Mouse (Mus musculus) liver, embryonic 15.5 days (tissue): Measurements from ENCODE around the gene Il17rd. TPM values are rescaled to one million over a fixed set of nuclear protein-coding genes. Genes with fewer than 3 reads are reported as not detected.
A peak's percentile ranks its signal among the peaks of the same experiment; 100 is the strongest.

Source experiments
- ATAC-seq: fragments of 200-750 bp; cut with Nextera tagmentation; 2 replicates; pipeline ENCODE4 v1.8.0; 2017; ENCODE audit warnings: moderate number of reproducible peaks, mild to moderate bottlenecking, moderate library complexity; ENCODE audit not compliant: insufficient read depth
- H3K27ac ChIP-seq: fragments of 300-500 bp; sonication (generic); replicated peaks from 2 replicates; pipeline ENCODE4 v1.5.1; 2015; ENCODE audit warnings: mild to moderate bottlenecking, inconsistent platforms
- H3K27me3 ChIP-seq: fragments of 300-500 bp; sonication (generic); 2 replicates; pipeline ENCODE4 v1.6.1; 2015; ENCODE audit warnings: mild to moderate bottlenecking, inconsistent platforms
- H3K36me3 ChIP-seq: fragments of 300-500 bp; sonication (generic); replicated peaks from 2 replicates; pipeline ENCODE4 v1.6.1; 2015; ENCODE audit warnings: moderate library complexity, mild to moderate bottlenecking, inconsistent platforms
- H3K4me1 ChIP-seq: fragments of 300-500 bp; sonication (generic); replicated peaks from 2 replicates; pipeline ENCODE4 v1.6.1; 2015; ENCODE audit warnings: inconsistent platforms
- H3K4me2 ChIP-seq: fragments of 300-500 bp; sonication (generic); 2 replicates; pipeline ENCODE4 v1.6.1; 2015; ENCODE audit warnings: moderate library complexity, mild to moderate bottlenecking, inconsistent platforms
- H3K4me3 ChIP-seq: fragments of 300-500 bp; sonication (generic); replicated peaks from 2 replicates; pipeline ENCODE4 v1.5.1; 2015; ENCODE audit warnings: mild to moderate bottlenecking, inconsistent platforms
- H3K9ac ChIP-seq: fragments of 300-500 bp; sonication (generic); 2 replicates; pipeline ENCODE4 v1.6.1; 2015; ENCODE audit warnings: moderate library complexity, mild to moderate bottlenecking, inconsistent platforms
- H3K9me3 ChIP-seq: fragments of 300-500 bp; sonication (generic); replicated peaks from 2 replicates; pipeline ENCODE4 v1.6.1; 2016; ENCODE audit warnings: inconsistent platforms
- WGBS: fragments of 180-500 bp; shearing (Covaris S2); methylation state at CpG from one replicate; pipeline ENCODE4 v1.1.7; 2015; ENCODE audit warnings: mixed read lengths; ENCODE audit not compliant: insufficient replicate concordance; 5-methylcytosine and 5-hydroxymethylcytosine counted together
- polyA plus RNA-seq: library from polyadenylated mRNA; unstranded; fragments of >200 nt; fragmentation: Nextera tagmentation; extraction: Ambion mirVana; gene quantifications from 2 replicates; pipeline ENCODE4 v1.2.1, GENCODE M21; 2015

Il17rd gene
- 0.14 and 0.16 TPM in 2 replicates for polyA plus RNA-seq

GRCm38 (mm10) chr14:27038783-27039182 lies at the start of gene Il17rd:
Gene Il17rd, plus strand, starts transcription at chr14:27038941.
- peak; percentile 61 for ATAC-seq
- no peaks in the 10 kb centered on the region for H3K9me3 ChIP-seq
- no peaks in the 10 kb centered on the region for H3K36me3 ChIP-seq
- peak within 1 kb of the TSS; percentile 62 for H3K4me3 ChIP-seq
- H3K27ac ChIP-seq = no peak within 1 kb of the TSS
- H3K9ac ChIP-seq = 0 out of 2 replicates have a peak within 1 kb of the TSS, but pooled peaks have one; percentile 11
- peaks cover 75% of the 10 kb centered on the region for H3K27me3 ChIP-seq
- under 1% methylated on average over 29 of the region's 29 CpGs for WGBS
- peak within 1 kb of the TSS; percentile 81 for H3K4me2 ChIP-seq
- H3K4me1 ChIP-seq = peaks cover 6% of the 10 kb centered on the region

GRCm38 (mm10) chr14:26991622-26992021 lies 47.1 kb upstream of the Il17rd start:
- 77% methylated on average over 18 of the region's 18 CpGs for WGBS
- no peaks in the 10 kb centered on the region for H3K36me3 ChIP-seq

GRCm38 (mm10) chr14:26993427-26993826 lies 45.3 kb upstream of the Il17rd start:
- H3K36me3 ChIP-seq = no peaks in the 10 kb centered on the region
- H3K4me2 ChIP-seq = no peak overlapping the region
- no peak for ATAC-seq
- H3K27ac ChIP-seq = no peak overlapping the region
- H3K4me3 ChIP-seq = no peak overlapping the region
- no peaks in the 10 kb centered on the region for H3K27me3 ChIP-seq
- WGBS = 41% methylated on average over 3 of the region's 3 CpGs
- H3K4me1 ChIP-seq = peaks cover 10% of the 10 kb centered on the region
- no peak overlapping the region for H3K9ac ChIP-seq
- no peaks in the 10 kb centered on the region for H3K9me3 ChIP-seq

More at GRCm38 (mm10) chr14:26991622-26992021, 47.1 kb upstream of the Il17rd start:
- Histone ChIP-seq H3K4me3 (no peak overlapping the region), H3K27ac (no peak overlapping the region), H3K9me3 (no peaks in the 10 kb centered on the region), H3K4me1 (peaks cover 8% of the 10 kb centered on the region), H3K9ac (no peak overlapping the region), H3K4me2 (no peak overlapping the region), H3K27me3 (no peaks in the 10 kb centered on the region)
- no peak for ATAC-seq

- Histone ChIP-seq H3K4me3 (peak within 1 kb of the TSS; percentile 37), H3K9ac (no peak within 1 kb of the TSS)
- under 1% methylated on average over 16 of the region's 16 CpGs for WGBS
These were observed 44.5 kb upstream of the Il17rd start, which contains the start of gene Hesx1 for GRCm38 (mm10) chr14:26994211-26994741. Gene Hesx1, plus strand, starts transcription at chr14:26994416.

DNA sequence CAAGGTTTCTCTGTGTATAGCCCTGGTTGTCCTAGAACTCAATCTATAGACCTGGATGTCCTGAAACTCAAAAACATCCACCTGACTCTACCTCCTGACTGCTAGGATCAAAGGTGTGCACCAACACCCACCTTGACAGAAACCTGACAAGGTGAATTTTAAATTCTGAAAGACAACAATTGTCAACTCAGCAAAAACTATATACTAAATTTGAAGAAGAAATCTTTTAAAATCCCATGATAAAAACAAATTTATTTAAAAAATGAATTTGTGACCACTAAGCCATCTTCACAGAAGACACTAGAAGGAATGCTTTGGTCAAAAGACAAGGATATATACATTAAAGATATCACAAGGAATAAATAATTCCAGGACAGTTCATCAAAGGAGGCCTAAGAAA lies 42.5 kb upstream of the Il17rd start:
- H3K9me3 ChIP-seq = no peaks in the 10 kb centered on the region
- H3K4me3 ChIP-seq = no peak overlapping the region
- H3K4me1 ChIP-seq = peaks cover 22% of the 10 kb centered on the region
- no peak overlapping the region for H3K27ac ChIP-seq
- H3K27me3 ChIP-seq = peaks cover 4% of the 10 kb centered on the region; the same call in 1 of the 2 replicates
- no peak for ATAC-seq
- H3K36me3 ChIP-seq = no peaks in the 10 kb centered on the region
- no peak overlapping the region for H3K9ac ChIP-seq
- H3K4me2 ChIP-seq = no peak overlapping the region

More at GRCm38 (mm10) chr14:26994211-26994741, 44.5 kb upstream of the Il17rd start, which contains the start of gene Hesx1:
- H3K36me3 ChIP-seq = no peaks in the 10 kb centered on the region
- no peaks in the 10 kb centered on the region for H3K27me3 ChIP-seq
- ATAC-seq = peak; percentile 65
- H3K27ac ChIP-seq = no peak within 1 kb of the TSS
- peak within 1 kb of the TSS; percentile 63 for H3K4me2 ChIP-seq
- H3K4me1 ChIP-seq = peaks cover 11% of the 10 kb centered on the region
- no peaks in the 10 kb centered on the region for H3K9me3 ChIP-seq

- no peaks in the 10 kb centered on the region for H3K36me3 ChIP-seq
- WGBS = 5% methylated on average over 11 of the region's 11 CpGs
- H3K4me3 ChIP-seq = peak overlapping the region; percentile 59
- H3K9ac ChIP-seq = peak overlapping the region; percentile 52
- peaks cover 4% of the 10 kb centered on the region; the same call in 1 of the 2 replicates for H3K27me3 ChIP-seq
- H3K27ac ChIP-seq = 0 out of 2 replicates have a peak overlapping the region, but pooled peaks have one; percentile 19
- peak overlapping the region; percentile 65 for H3K4me2 ChIP-seq
- ATAC-seq = peak; percentile 78
- peaks cover 18% of the 10 kb centered on the region for H3K4me1 ChIP-seq
- no peaks in the 10 kb centered on the region for H3K9me3 ChIP-seq
These were observed 38.4 kb upstream of the Il17rd start for GRCm38 (mm10) chr14:27000386-27000785.

- WGBS = 71% methylated on average over 7 of the region's 7 CpGs
- Histone ChIP-seq H3K4me2 (no peak overlapping the region), H3K27ac (no peak overlapping the region), H3K9ac (no peak overlapping the region), H3K4me1 (peaks cover 23% of the 10 kb centered on the region), H3K9me3 (no peaks in the 10 kb centered on the region), H3K27me3 (peaks cover 4% of the 10 kb centered on the region; the same call in 1 of the 2 replicates), H3K36me3 (no peaks in the 10 kb centered on the region), H3K4me3 (no peak overlapping the region)
- no peak for ATAC-seq
These were observed 33.8 kb upstream of the Il17rd start for GRCm38 (mm10) chr14:27004906-27005305.

DNA sequence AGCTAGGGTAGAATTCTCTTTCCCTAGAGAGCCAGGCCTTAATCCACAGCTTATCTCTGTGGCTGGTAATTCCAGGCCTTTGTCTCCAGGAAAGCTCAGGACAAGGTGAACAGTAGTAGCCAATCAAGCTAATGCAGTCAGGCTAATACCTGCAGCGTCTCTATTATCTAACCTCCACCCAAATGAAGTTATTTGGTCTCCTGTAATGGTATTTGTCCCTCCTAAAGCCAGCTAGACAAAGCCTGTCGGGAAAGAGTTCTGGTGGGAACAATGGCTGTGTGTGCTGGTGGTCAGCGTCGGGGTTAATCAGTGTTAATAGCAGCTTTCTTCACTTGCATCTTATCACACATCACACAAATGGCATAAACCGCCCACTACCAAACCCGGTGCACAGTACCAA lies 32.8 kb upstream of the Il17rd start:
- no peaks in the 10 kb centered on the region for H3K36me3 ChIP-seq
- no peaks in the 10 kb centered on the region for H3K9me3 ChIP-seq
- ATAC-seq = no peak
- H3K9ac ChIP-seq = no peak overlapping the region
- H3K4me2 ChIP-seq = no peak overlapping the region
- H3K4me1 ChIP-seq = 0 out of 2 replicates have a peak, but pooled peaks cover 14% of the 10 kb centered on the region
- no peak overlapping the region for H3K27ac ChIP-seq
- H3K27me3 ChIP-seq = no peaks in the 10 kb centered on the region
- WGBS = 25% methylated on average over 6 of the region's 6 CpGs
- no peak overlapping the region for H3K4me3 ChIP-seq

DNA sequence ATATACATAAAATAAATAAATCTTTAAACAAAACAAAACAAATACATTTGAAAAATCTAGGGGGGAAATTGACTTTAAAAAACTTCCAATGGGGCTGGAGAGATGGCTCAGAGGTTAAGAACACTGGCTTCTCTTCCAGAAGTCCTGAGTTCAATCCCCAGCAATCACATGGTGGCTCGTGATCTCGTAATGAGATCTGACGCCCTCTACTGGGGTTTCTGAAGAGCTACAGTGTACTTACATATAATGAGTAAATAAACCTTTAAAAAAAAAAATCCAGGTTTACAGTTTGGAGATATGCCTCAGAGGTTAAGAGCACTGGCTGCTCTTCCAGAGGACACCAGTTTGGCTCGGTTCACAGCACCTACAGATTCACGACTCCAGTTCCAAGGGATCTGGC lies 27.2 kb upstream of the Il17rd start:
- H3K27ac ChIP-seq = no peak overlapping the region
- ATAC-seq = no peak
- no peak overlapping the region for H3K4me2 ChIP-seq
- H3K4me1 ChIP-seq = peaks cover 7% of the 10 kb centered on the region; the same call in 1 of the 2 replicates
- no peaks in the 10 kb centered on the region for H3K36me3 ChIP-seq
- no peaks in the 10 kb centered on the region for H3K9me3 ChIP-seq
- no peak overlapping the region for H3K4me3 ChIP-seq
- H3K27me3 ChIP-seq = no peaks in the 10 kb centered on the region
- WGBS = 57% methylated on average over 5 of the region's 5 CpGs
- H3K9ac ChIP-seq = no peak overlapping the region

- WGBS = 42% methylated on average over 4 of the region's 4 CpGs
These were observed 25.1 kb upstream of the Il17rd start for GRCm38 (mm10) chr14:27013658-27014057.

DNA sequence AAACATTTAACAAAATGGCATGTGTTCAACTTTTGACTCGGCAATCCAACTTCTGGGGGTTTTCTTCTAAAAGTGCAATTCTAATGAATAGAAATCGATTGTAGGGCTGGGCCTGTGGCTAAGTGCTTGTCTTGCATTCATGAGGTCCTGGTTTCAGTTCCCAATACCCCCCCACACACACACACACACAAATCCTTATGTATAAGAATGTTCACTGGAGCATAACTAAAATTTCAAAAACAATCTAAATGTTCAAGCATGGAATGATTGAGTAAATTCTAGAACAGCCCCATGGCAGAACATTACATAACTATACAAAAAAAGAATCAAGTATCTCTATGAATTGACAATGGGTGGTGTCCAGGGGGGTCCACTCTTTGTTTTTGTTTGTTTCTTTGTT lies 20.8 kb upstream of the Il17rd start:
- Histone ChIP-seq H3K4me2 (no peak overlapping the region), H3K9ac (no peak overlapping the region), H3K4me1 (peaks cover 6% of the 10 kb centered on the region; the same call in 1 of the 2 replicates), H3K27me3 (no peaks in the 10 kb centered on the region), H3K27ac (no peak overlapping the region), H3K36me3 (no peaks in the 10 kb centered on the region), H3K9me3 (no peaks in the 10 kb centered on the region), H3K4me3 (no peak overlapping the region)
- WGBS = 59% methylated on average over 2 of the region's 2 CpGs
- ATAC-seq = no peak

More at GRCm38 (mm10) chr14:27013658-27014057, 25.1 kb upstream of the Il17rd start:
- Histone ChIP-seq H3K27ac (no peak overlapping the region), H3K4me1 (peaks cover 6% of the 10 kb centered on the region; the same call in 1 of the 2 replicates), H3K9ac (no peak overlapping the region), H3K27me3 (no peaks in the 10 kb centered on the region), H3K36me3 (no peaks in the 10 kb centered on the region), H3K4me2 (no peak overlapping the region), H3K9me3 (no peaks in the 10 kb centered on the region), H3K4me3 (no peak overlapping the region)
- ATAC-seq = no peak
